Mouse (Mus musculus) frontal cortex, adult 2 months (tissue): ENCODE measurements at regions not wholly inside any gene's neighbourhood (a gene's known extent, or its start where the extent isn't known, plus 50 kb on each side); places are given as distances from the start of the nearest gene placed in this dataset.

ENCODE experiments used
- DNase-seq, 2 experiments: peaks; one replicate each; pipeline ENCODE4 v3.0.0; 2022; ENCODE audit warnings: low spot score in 1 of 2; ENCODE audit errors: extremely low spot score in 1 of 2

GRCm38 (mm10) chr16:64682360-64682759 is 80.2 kb upstream of the Csnka2ip start:
- no peak for DNase-seq

GRCm38 (mm10) chr16:64681902-64682301 is 79.7 kb upstream of the Csnka2ip start:
- no peak for DNase-seq

GRCm38 (mm10) chr16:64680843-64681242 is 78.6 kb upstream of the Csnka2ip start:
- no peak for DNase-seq

- DNase-seq: peak in 1 of 2 experiments; percentile 3
These were observed 75.1 kb upstream of the Csnka2ip start for GRCm38 (mm10) chr16:64677352-64677751.

GRCm38 (mm10) chr16:64676865-64677264 is 74.7 kb upstream of the Csnka2ip start:
- DNase-seq: no peak

GRCm38 (mm10) chr16:64666947-64667346 is 64.7 kb upstream of the Csnka2ip start:
- no peak for DNase-seq
